Comparison of ENCODE assay signal across 33 mouse cellular contexts in genomic region chrX:60570539-60570938, GRCm38 (mm10). TPM values are rescaled to one million over a fixed set of nuclear protein-coding genes. Genes with fewer than 3 reads are reported as not detected.
DNase-seq lines count a peak whose midpoint lies in the region; ATAC-seq and TF ChIP-seq lines count a peak whose summit lies in the region.
"Had no signal": no experiment of that assay in that cellular context is flagged by ENCODE, and none has a peak within 500 bp of the region (broad histone marks: within the 10 kb centered on the region; RNA-seq: fewer than 3 reads in every experiment).

No protein-coding gene starts in this region.

- H3K9ac ChIP-seq in forebrain, embryonic 14.5 days (ENCODE audit: low read length) = no peak overlapping the region
- no peak overlapping the region for H3K9ac ChIP-seq in hindbrain, embryonic 12.5 days
- no peak overlapping the region for H3K9ac ChIP-seq in hindbrain, postnatal 0 days (replicated peaks; ENCODE audit: low read length)
- H3K9ac ChIP-seq in midbrain, embryonic 12.5 days (replicated peaks) = no peak overlapping the region
- no peak overlapping the region for H3K9ac ChIP-seq in midbrain, embryonic 15.5 days
- H3K9ac ChIP-seq: embryonic facial prominence, embryonic 13.5 days; forebrain, embryonic 13.5 days; forebrain, postnatal 0 days had no signal

- 4% methylated on average over 1 of the region's 1 CpGs for WGBS in forebrain, embryonic 10.5 days
- WGBS in forebrain, embryonic 14.5 days = 16% methylated on average over 1 of the region's 1 CpGs
- WGBS in hindbrain, embryonic 12.5 days = 29% methylated on average over 1 of the region's 1 CpGs
- 42% methylated on average over 1 of the region's 1 CpGs for WGBS in hindbrain, postnatal 0 days
- 15% methylated on average over 1 of the region's 1 CpGs for WGBS in midbrain, embryonic 12.5 days
- 14% methylated on average over 1 of the region's 1 CpGs for WGBS in midbrain, embryonic 15.5 days

- H3K27me3 ChIP-seq in forebrain, embryonic 10.5 days (ENCODE audit: poor library complexity, severe bottlenecking) = no peaks in the 10 kb centered on the region
- H3K27me3 ChIP-seq in forebrain, embryonic 14.5 days (replicated peaks; ENCODE audit: control insufficient read depth, insufficient read depth, low read length) = no peaks in the 10 kb centered on the region
- H3K27me3 ChIP-seq in hindbrain, embryonic 12.5 days = no peaks in the 10 kb centered on the region
- H3K27me3 ChIP-seq in hindbrain, postnatal 0 days (ENCODE audit: insufficient read depth, low read length) = no peaks in the 10 kb centered on the region
- no peaks in the 10 kb centered on the region for H3K27me3 ChIP-seq in midbrain, embryonic 12.5 days
- no peaks in the 10 kb centered on the region for H3K27me3 ChIP-seq in midbrain, embryonic 15.5 days (replicated peaks)
- H3K27me3 ChIP-seq: CH12.LX; embryonic facial prominence, embryonic 13.5 days; forebrain, embryonic 13.5 days had no signal

- H3K4me1 ChIP-seq in forebrain, embryonic 10.5 days = peaks cover 30% of the 10 kb centered on the region
- no peaks in the 10 kb centered on the region for H3K4me1 ChIP-seq in forebrain, embryonic 14.5 days (ENCODE audit: control insufficient read depth, insufficient read depth, low read length)
- H3K4me1 ChIP-seq in hindbrain, embryonic 12.5 days = no peaks in the 10 kb centered on the region
- no peaks in the 10 kb centered on the region for H3K4me1 ChIP-seq in hindbrain, postnatal 0 days (ENCODE audit: insufficient read depth, low read length)
- no peaks in the 10 kb centered on the region for H3K4me1 ChIP-seq in midbrain, embryonic 12.5 days
- no peaks in the 10 kb centered on the region for H3K4me1 ChIP-seq in midbrain, embryonic 15.5 days
- H3K4me1 ChIP-seq: embryonic facial prominence, embryonic 10.5 days; embryonic facial prominence, embryonic 13.5 days; forebrain, embryonic 13.5 days had no signal

- no peaks in the 10 kb centered on the region for H3K36me3 ChIP-seq in forebrain, embryonic 10.5 days (replicated peaks)
- no peaks in the 10 kb centered on the region for H3K36me3 ChIP-seq in forebrain, embryonic 14.5 days (ENCODE audit: control insufficient read depth, insufficient read depth, low read length)
- no peaks in the 10 kb centered on the region for H3K36me3 ChIP-seq in hindbrain, embryonic 12.5 days
- H3K36me3 ChIP-seq in hindbrain, postnatal 0 days (ENCODE audit: insufficient read depth, low read length) = no peaks in the 10 kb centered on the region
- no peaks in the 10 kb centered on the region for H3K36me3 ChIP-seq in midbrain, embryonic 12.5 days
- no peaks in the 10 kb centered on the region for H3K36me3 ChIP-seq in midbrain, embryonic 15.5 days (replicated peaks)
- H3K36me3 ChIP-seq: embryonic facial prominence, embryonic 10.5 days; embryonic facial prominence, embryonic 13.5 days; G1E had no signal

- no peaks in the 10 kb centered on the region for H3K9me3 ChIP-seq in forebrain, embryonic 10.5 days
- H3K9me3 ChIP-seq in forebrain, embryonic 14.5 days (replicated peaks; ENCODE audit: control insufficient read depth, low read length) = no peaks in the 10 kb centered on the region
- no peaks in the 10 kb centered on the region for H3K9me3 ChIP-seq in hindbrain, embryonic 12.5 days (replicated peaks)
- H3K9me3 ChIP-seq in hindbrain, postnatal 0 days (ENCODE audit: low read length) = no peaks in the 10 kb centered on the region
- no peaks in the 10 kb centered on the region for H3K9me3 ChIP-seq in midbrain, embryonic 12.5 days
- no peaks in the 10 kb centered on the region for H3K9me3 ChIP-seq in midbrain, embryonic 15.5 days
- H3K9me3 ChIP-seq: embryonic facial prominence, embryonic 10.5 days; embryonic facial prominence, embryonic 13.5 days; forebrain, embryonic 13.5 days; G1E had no signal

- no peak for ATAC-seq in forebrain, embryonic 14.5 days
- ATAC-seq in hindbrain, embryonic 12.5 days (ENCODE audit: low FRiP score) = peak; percentile 63; the same call in 1 of the 2 replicates
- no peak for ATAC-seq in hindbrain, postnatal 0 days
- ATAC-seq in midbrain, embryonic 12.5 days (ENCODE audit: low FRiP score, low read depth) = peak; percentile 38; the same call in 1 of the 2 replicates
- ATAC-seq in midbrain, embryonic 15.5 days (replicated peaks) = no peak
- ATAC-seq: forebrain, embryonic 13.5 days; forebrain, postnatal 0 days; Patski had no signal

- H3K4me3 ChIP-seq in forebrain, embryonic 10.5 days = no peak overlapping the region
- no peak overlapping the region for H3K4me3 ChIP-seq in forebrain, embryonic 14.5 days (ENCODE audit: low read depth, low read length)
- H3K4me3 ChIP-seq in hindbrain, embryonic 12.5 days = no peak overlapping the region
- no peak overlapping the region for H3K4me3 ChIP-seq in hindbrain, postnatal 0 days (ENCODE audit: low read length)
- H3K4me3 ChIP-seq in midbrain, embryonic 12.5 days = no peak overlapping the region
- no peak overlapping the region for H3K4me3 ChIP-seq in midbrain, embryonic 15.5 days
- H3K4me3 ChIP-seq: embryonic facial prominence, embryonic 10.5 days; embryonic facial prominence, embryonic 13.5 days; erythroblast, embryonic 14.5 days; forebrain, embryonic 13.5 days; gastrocnemius, adult 2 months had no signal

- TF ChIP-seq CTCF in hindbrain, postnatal 0 days (IDR thresholded peaks at IDR 0.05; ENCODE audit: low read depth) = no peak

- DNase-seq in forebrain, embryonic 10.5 days (ENCODE audit: extremely low spot score, low spot score) = no peak
- DNase-seq in forebrain, embryonic 14.5 days (ENCODE audit: low spot score) = no peak
- DNase-seq in hindbrain, postnatal 0 days (ENCODE audit: low spot score) = no peak
- DNase-seq: adrenal gland, postnatal 10 days; adrenal gland, postnatal 36 days; B cell, adult 2 months; cerebellum, adult 18-20 months; cerebellum, adult 9-10 months; cerebellum, postnatal 14 days; forebrain, postnatal 0 days; gastrocnemius, adult 2 months; gastrocnemius, postnatal 14 days; heart, adult 11 months had no signal

- H3K4me2 ChIP-seq in forebrain, embryonic 14.5 days (ENCODE audit: low read length) = no peak overlapping the region
- no peak overlapping the region for H3K4me2 ChIP-seq in hindbrain, embryonic 12.5 days (replicated peaks)
- H3K4me2 ChIP-seq in hindbrain, postnatal 0 days (ENCODE audit: low read depth, low read length) = no peak overlapping the region
- no peak overlapping the region for H3K4me2 ChIP-seq in midbrain, embryonic 12.5 days (replicated peaks)
- no peak overlapping the region for H3K4me2 ChIP-seq in midbrain, embryonic 15.5 days
- H3K4me2 ChIP-seq: embryonic facial prominence, embryonic 13.5 days; forebrain, embryonic 13.5 days; heart, embryonic 11.5 days had no signal

- H3K27ac ChIP-seq in forebrain, embryonic 10.5 days = 0 out of 2 replicates have a peak overlapping the region, but pooled peaks have one; percentile 48
- H3K27ac ChIP-seq in forebrain, embryonic 14.5 days (ENCODE audit: low read depth, low read length) = no peak overlapping the region
- no peak overlapping the region for H3K27ac ChIP-seq in hindbrain, embryonic 12.5 days
- H3K27ac ChIP-seq in hindbrain, postnatal 0 days = no peak overlapping the region
- H3K27ac ChIP-seq in midbrain, embryonic 12.5 days (replicated peaks) = no peak overlapping the region; the same call in 1 of the 2 replicates
- no peak overlapping the region for H3K27ac ChIP-seq in midbrain, embryonic 15.5 days
- H3K27ac ChIP-seq: embryonic facial prominence, embryonic 10.5 days; embryonic facial prominence, embryonic 13.5 days; forebrain, embryonic 13.5 days; gastrocnemius, adult 2 months had no signal

RNA-seq across cellular contexts. Expression of gene Atp11c, which starts 22.0 kb away (rescaled TPM):
- 15.3 and 16.1 TPM in 2 replicates for polyA plus RNA-seq in forebrain, embryonic 10.5 days (2016; fragmentation: Nextera tagmentation; extraction: Ambion mirVana)
- polyA plus RNA-seq in forebrain, embryonic 14.5 days (2014; fragmentation: Nextera tagmentation; extraction: Ambion mirVana) = 14.7 and 15.5 TPM in 2 replicates
- polyA plus RNA-seq in hindbrain, embryonic 12.5 days (2016; fragmentation: Nextera tagmentation; extraction: Ambion mirVana) = 16.7 and 18.4 TPM in 2 replicates
- total RNA-seq in hindbrain, postnatal 0 days (2014; rRNA removed) = 16.4 and 17.3 TPM in 2 replicates
- 7.9 and 8.6 TPM in 2 replicates for polyA plus RNA-seq in hindbrain, postnatal 0 days (2015; fragmentation: Nextera tagmentation; extraction: Ambion mirVana)
- 17.2 TPM in 2 replicates for polyA plus RNA-seq in midbrain, embryonic 12.5 days (2016; fragmentation: Nextera tagmentation; extraction: Ambion mirVana)
- 10.4 and 10.6 TPM in 2 replicates for polyA plus RNA-seq in midbrain, embryonic 15.5 days (2015; fragmentation: Nextera tagmentation; extraction: Ambion mirVana)

RNA-seq across cellular contexts. Expression of gene Gm7073, which starts 31.5 kb away (rescaled TPM):
- polyA plus RNA-seq in forebrain, embryonic 10.5 days (2016; fragmentation: Nextera tagmentation; extraction: Ambion mirVana) = not detected in 2 replicates
- not detected in 2 replicates for polyA plus RNA-seq in forebrain, embryonic 14.5 days (2014; fragmentation: Nextera tagmentation; extraction: Ambion mirVana)
- polyA plus RNA-seq in hindbrain, embryonic 12.5 days (2016; fragmentation: Nextera tagmentation; extraction: Ambion mirVana) = not detected in 2 replicates
- total RNA-seq in hindbrain, postnatal 0 days (2014; rRNA removed) = not detected in 2 replicates
- not detected in 2 replicates for polyA plus RNA-seq in hindbrain, postnatal 0 days (2015; fragmentation: Nextera tagmentation; extraction: Ambion mirVana)
- not detected in 2 replicates for polyA plus RNA-seq in midbrain, embryonic 12.5 days (2016; fragmentation: Nextera tagmentation; extraction: Ambion mirVana)
- not detected in 2 replicates for polyA plus RNA-seq in midbrain, embryonic 15.5 days (2015; fragmentation: Nextera tagmentation; extraction: Ambion mirVana)
- total RNA-seq: adrenal gland, adult 18-20 months; adrenal gland, postnatal 10 days; adrenal gland, postnatal 36 days; CH12.LX; forebrain, postnatal 0 days; G1E; gastrocnemius, adult 2 months; gastrocnemius, postnatal 14 days; gastrocnemius, postnatal 4 days; heart, adult 8-10 months; heart, postnatal 25 days; hematopoietic stem cell, adult 5-6 weeks had no signal
- polyA plus RNA-seq: embryonic facial prominence, embryonic 10.5 days; embryonic facial prominence, embryonic 13.5 days; erythroblast, embryonic 14.5 days; forebrain, embryonic 13.5 days; forebrain, postnatal 0 days; frontal cortex, adult 2 months; G1E; heart, embryonic 11.5 days; heart, embryonic 14.5 days; heart, postnatal 0 days; intestine, embryonic 14.5 days; Patski had no signal

Comparison
In these comparisons a context has a peak if more than half of its experiments do, and no peak if none do; other contexts are left out.
1. ATAC-seq: peak in hindbrain, embryonic 12.5 days (single experiment) and midbrain, embryonic 12.5 days (single experiment); none in forebrain, embryonic 14.5 days (single experiment), hindbrain, postnatal 0 days (single experiment) and midbrain, embryonic 15.5 days (single experiment).